Mouse (Mus musculus): ENCODE measurements around the gene Ngdn.
"Not testable (repeated sequence)": the region's sequence is repeated elsewhere in the genome, so short reads cannot be mapped to it uniquely, and the experiment has no call there.

Ngdn gene

GRCm38 (mm10) chr14:55014991-55015766, at the start of gene Ngdn:
Gene Ngdn (plus strand): TSS chr14:55015454.
- DNase-seq (ENCODE audit: low spot score): peak; percentile 100

- DNase-seq (ENCODE audit: low spot score): no peak
These were observed 49.6 kb upstream of the Ngdn start for GRCm38 (mm10) chr14:54965631-54966030.

GRCm38 (mm10) chr14:54966320-54966977, 48.8 kb upstream of the Ngdn start, which contains the start of gene Myh6:
Gene Myh6 (minus strand): TSS chr14:54966927.
- DNase-seq (ENCODE audit: low spot score): no peak

- no peak for DNase-seq (ENCODE audit: low spot score)
These were observed 47.4 kb upstream of the Ngdn start for GRCm38 (mm10) chr14:54967874-54968273.

- no peak for DNase-seq (ENCODE audit: low spot score)
These were observed 46.9 kb upstream of the Ngdn start for GRCm38 (mm10) chr14:54968344-54968743.

- not testable (repeated sequence) for DNase-seq (ENCODE audit: low spot score)
These were observed 42.5 kb upstream of the Ngdn start for GRCm38 (mm10) chr14:54972786-54973185.

GRCm38 (mm10) chr14:54974068-54974791, 41.0 kb upstream of the Ngdn start:
- no peak for DNase-seq (ENCODE audit: low spot score)

GRCm38 (mm10) chr14:54976633-54977032, 38.6 kb upstream of the Ngdn start, which contains the start of gene Gm17428:
Gene Gm17428 (plus strand): TSS chr14:54976933.
- DNase-seq (ENCODE audit: low spot score): no peak

GRCm38 (mm10) chr14:54978664-54979063, 36.6 kb upstream of the Ngdn start:
- no peak for DNase-seq (ENCODE audit: low spot score)

GRCm38 (mm10) chr14:54981934-54982333, 33.3 kb upstream of the Ngdn start:
- DNase-seq (ENCODE audit: low spot score): no peak

GRCm38 (mm10) chr14:54988350-54988874, 26.8 kb upstream of the Ngdn start:
- DNase-seq (ENCODE audit: low spot score): not testable (repeated sequence)

GRCm38 (mm10) chr14:54988882-54989281, 26.4 kb upstream of the Ngdn start:
- DNase-seq (ENCODE audit: low spot score): no peak

- no peak for DNase-seq (ENCODE audit: low spot score)
These were observed 25.3 kb upstream of the Ngdn start for GRCm38 (mm10) chr14:54989886-54990441.

- DNase-seq (ENCODE audit: low spot score): no peak
These were observed 23.1 kb upstream of the Ngdn start for GRCm38 (mm10) chr14:54992196-54992595.

GRCm38 (mm10) chr14:54993636-54994035, 21.6 kb upstream of the Ngdn start:
- DNase-seq (ENCODE audit: low spot score): no peak

- no peak for DNase-seq (ENCODE audit: low spot score)
These were observed 21.0 kb upstream of the Ngdn start, which contains the start of gene Myh7 for GRCm38 (mm10) chr14:54994136-54994868. Gene Myh7 (minus strand): TSS chr14:54994626.

GRCm38 (mm10) chr14:54994869-54995186, 20.4 kb upstream of the Ngdn start:
- DNase-seq (ENCODE audit: low spot score): no peak

GRCm38 (mm10) chr14:54995457-54996138, 19.7 kb upstream of the Ngdn start:
- DNase-seq (ENCODE audit: low spot score): peak; percentile 61

GRCm38 (mm10) chr14:54996793-54997192, 18.5 kb upstream of the Ngdn start:
- DNase-seq (ENCODE audit: low spot score): no peak

- DNase-seq (ENCODE audit: low spot score): no peak
These were observed 18.0 kb upstream of the Ngdn start for GRCm38 (mm10) chr14:54997297-54997696.

GRCm38 (mm10) chr14:54998680-54999079, 16.6 kb upstream of the Ngdn start:
- no peak for DNase-seq (ENCODE audit: low spot score)

Data from layer of hippocampus, adult 11-12 months (tissue).